Mouse (Mus musculus): ENCODE measurements around the gene Ddah1.

GRCm38 (mm10) chr3:145798751-145799188 lies 40.3 kb downstream of the Ddah1 start:
- TF ChIP-seq CTCF (IDR thresholded peaks at IDR 0.05; ENCODE audit: low read depth), result no peak
- peak; percentile 44; the same call in 1 of the 2 replicates for TF ChIP-seq EP300 (IDR thresholded peaks at IDR 0.05; ENCODE audit: low read depth)
